Mouse (Mus musculus) brain, embryonic 14.5 days (tissue): Measurements from ENCODE around the gene Plekhm1.

Experiments used
- CTCF ChIP-seq: fragments of 200-500 bp; IDR thresholded peaks from 2 replicates; pipeline ENCODE4 v1.5.1; 2012; ENCODE audit warnings: inconsistent platforms, mild to moderate bottlenecking, moderate library complexity, borderline replicate concordance; ENCODE audit not compliant: insufficient read depth, insufficient read length; ENCODE audit errors: extremely low read depth
- POLR2A ChIP-seq: fragments of 200-500 bp; IDR thresholded peaks from 2 replicates; pipeline ENCODE4 v1.6.1; 2012; ENCODE audit warnings: mild to moderate bottlenecking, inconsistent platforms, borderline replicate concordance; ENCODE audit not compliant: poor library complexity, insufficient read depth, insufficient read length, severe bottlenecking; ENCODE audit errors: extremely low read depth

GRCm38 (mm10) chr11:103333719-103334398 lies 78.6 kb downstream of the Plekhm1 start:
- TF ChIP-seq CTCF = peak; percentile 61
- TF ChIP-seq POLR2A = no peak
